In genomic region chr2:38186438-38186837, GRCm38 (mm10) we compare ENCODE assay signal across 9 mouse cellular contexts.
A peak's percentile ranks its signal among the peaks of the same experiment; 100 is the strongest.
DNase-seq lines count a peak whose midpoint lies in the region; ATAC-seq and TF ChIP-seq lines count a peak whose summit lies in the region.
"Had no signal": no experiment of that assay in that cellular context is flagged by ENCODE, and none has a peak within 500 bp of the region (broad histone marks: within the 10 kb centered on the region; RNA-seq: fewer than 3 reads in every experiment).

No protein-coding gene starts in this region.

- WGBS in kidney, adult 2 months = 77% methylated on average over 2 of the region's 2 CpGs
- WGBS in kidney, embryonic 16.5 days = 82% methylated on average over 2 of the region's 2 CpGs

- H3K27ac ChIP-seq in kidney, adult 2 months (ENCODE audit: insufficient read depth, low read depth, low read length) = no peak overlapping the region
- no peak overlapping the region for H3K27ac ChIP-seq in kidney, embryonic 16.5 days (ENCODE audit: low read length)

- no peak overlapping the region for H3K4me2 ChIP-seq in kidney, embryonic 16.5 days (replicated peaks; ENCODE audit: low read depth, low read length)

- no peaks in the 10 kb centered on the region for H3K36me3 ChIP-seq in kidney, adult 2 months (ENCODE audit: control insufficient read depth, insufficient read depth, low read length)
- H3K36me3 ChIP-seq in kidney, embryonic 16.5 days (ENCODE audit: insufficient read depth, low read length) = no peaks in the 10 kb centered on the region

- no peaks in the 10 kb centered on the region for H3K27me3 ChIP-seq in kidney, adult 2 months (replicated peaks; ENCODE audit: control insufficient read depth, insufficient read depth, low read length)
- no peaks in the 10 kb centered on the region for H3K27me3 ChIP-seq in kidney, embryonic 16.5 days (ENCODE audit: insufficient read depth, low read length)

- H3K9me3 ChIP-seq in kidney, embryonic 16.5 days (ENCODE audit: low read length) = no peaks in the 10 kb centered on the region

- no peak for TF ChIP-seq POLR2A in kidney, adult 2 months (IDR thresholded peaks at IDR 0.05; ENCODE audit: low read depth, low read length)

- peak; percentile 61 for TF ChIP-seq CTCF in kidney, adult 2 months (conservative IDR thresholded peaks at IDR 0.05; ENCODE audit: insufficient read depth, insufficient read length, low read depth, low read length)

- no peak overlapping the region for H3K4me3 ChIP-seq in kidney, adult 2 months (ENCODE audit: insufficient read depth, low read depth, low read length)
- no peak overlapping the region for H3K4me3 ChIP-seq in kidney, embryonic 16.5 days (ENCODE audit: low read length)
- H3K4me3 ChIP-seq: erythroblast, embryonic 14.5 days had no signal

- no peak for ATAC-seq in kidney, embryonic 16.5 days (ENCODE audit: low FRiP score, low TSS enrichment)

- no peak overlapping the region for H3K9ac ChIP-seq in kidney, embryonic 16.5 days (replicated peaks; ENCODE audit: low read length)

- no peak for DNase-seq in kidney, adult 2 months
- DNase-seq in A20 (ENCODE audit: low read depth, low spot score) (peak; percentile 45), ES-CJ7 (ENCODE audit: low read depth, low spot score) (peak; percentile 17), liver (peak; percentile 56)
- no peak for DNase-seq in frontal cortex, postnatal 14 days (ENCODE audit: low spot score in 2 of 2)
- no peak for DNase-seq in layer of hippocampus, adult 11-12 months (ENCODE audit: low spot score)
- DNase-seq: heart, postnatal 36 days had no signal

- no peaks in the 10 kb centered on the region for H3K4me1 ChIP-seq in kidney, adult 2 months (ENCODE audit: control insufficient read depth, insufficient read depth, low read length)
- no peaks in the 10 kb centered on the region for H3K4me1 ChIP-seq in kidney, embryonic 16.5 days (ENCODE audit: insufficient read depth, low read length)

Comparison
In these comparisons a context has a peak if more than half of its experiments do, and no peak if none do; other contexts are left out.
1. DNase-seq: peak in A20 (single experiment), ES-CJ7 (single experiment) and liver (single experiment); none in kidney, adult 2 months (single experiment), frontal cortex, postnatal 14 days (0 of 2) and layer of hippocampus, adult 11-12 months (single experiment).